Mouse (Mus musculus): Measurements from ENCODE around the gene Inhbe. TPM values are rescaled to one million over a fixed set of nuclear protein-coding genes. Genes with fewer than 3 reads are reported as not detected.

Gene Inhbe
- polyA plus RNA-seq, 1 experiment from 2014 or later, result not detected

DNA sequence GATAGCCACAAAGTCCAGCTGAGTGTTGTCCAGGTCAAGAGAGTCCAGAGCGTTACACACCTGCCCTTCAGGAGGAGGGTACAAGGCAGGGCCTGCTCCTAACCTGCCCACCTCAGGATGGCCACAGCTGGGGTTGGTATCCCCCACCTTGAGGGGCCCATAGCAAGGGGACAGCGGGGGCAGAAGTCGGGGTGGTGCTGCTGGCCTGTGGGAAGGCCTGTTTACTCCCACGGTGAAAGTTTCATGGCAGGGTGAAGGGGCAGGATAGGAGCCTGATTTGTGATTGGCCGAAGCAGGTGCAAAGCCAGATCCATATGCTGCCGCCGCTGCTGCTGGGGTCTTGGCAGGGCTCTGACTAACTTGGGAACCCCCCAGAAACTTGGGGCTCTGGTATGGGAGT, 24.0 kb downstream of the Inhbe start:
- H3K36me3 ChIP-seq, result no peaks in the 10 kb centered on the region
- no peak overlapping the region for H3K4me3 ChIP-seq (replicated peaks)
- no peak overlapping the region for H3K27ac ChIP-seq (replicated peaks)
- peaks cover 15% of the 10 kb centered on the region for H3K4me1 ChIP-seq
- H3K9ac ChIP-seq (replicated peaks), result no peak overlapping the region
- ATAC-seq (ENCODE audit: low FRiP score), result no peak
- no peaks in the 10 kb centered on the region for H3K9me3 ChIP-seq (replicated peaks)
- peaks cover 43% of the 10 kb centered on the region for H3K27me3 ChIP-seq (replicated peaks)
- 88% methylated on average over 7 of the region's 7 CpGs for WGBS
- H3K4me2 ChIP-seq, result no peak overlapping the region

DNA sequence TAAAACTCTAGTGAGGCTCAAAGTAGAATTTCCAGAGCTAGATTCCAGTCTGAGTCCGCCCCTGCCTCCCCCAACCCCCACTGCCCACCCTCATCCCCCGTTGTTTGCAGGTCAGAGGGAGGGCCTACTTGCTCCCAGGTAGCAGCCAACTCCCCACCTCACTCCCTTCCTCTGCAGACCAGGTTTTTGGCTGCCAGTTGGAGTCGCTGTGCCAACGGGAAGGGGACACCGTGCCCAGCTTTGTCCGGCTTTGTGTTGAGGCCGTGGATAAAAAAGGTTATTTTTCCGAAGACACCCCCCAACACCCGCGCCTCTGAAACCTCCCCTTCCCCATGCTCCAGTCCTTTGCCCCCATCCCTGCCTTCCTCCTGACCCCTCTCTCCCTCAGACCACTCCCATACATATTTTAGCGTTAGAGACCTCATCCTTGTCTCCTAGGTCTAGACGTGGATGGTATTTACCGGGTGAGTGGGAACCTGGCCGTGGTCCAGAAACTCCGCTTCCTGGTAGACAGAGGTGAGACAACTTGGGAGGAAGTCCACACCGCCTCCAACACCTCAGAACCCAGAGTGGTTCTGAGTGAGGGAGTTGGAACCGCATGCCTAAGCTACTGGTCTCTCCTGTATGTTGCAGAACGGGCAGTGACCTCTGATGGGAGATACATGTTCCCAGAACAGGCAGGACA, 26.6 kb downstream of the Inhbe start:
- WGBS, result 51% methylated on average over 18 of the region's 18 CpGs
- ATAC-seq (ENCODE audit: low FRiP score), result no peak
- peaks cover 67% of the 10 kb centered on the region for H3K27me3 ChIP-seq (replicated peaks)

DNA sequence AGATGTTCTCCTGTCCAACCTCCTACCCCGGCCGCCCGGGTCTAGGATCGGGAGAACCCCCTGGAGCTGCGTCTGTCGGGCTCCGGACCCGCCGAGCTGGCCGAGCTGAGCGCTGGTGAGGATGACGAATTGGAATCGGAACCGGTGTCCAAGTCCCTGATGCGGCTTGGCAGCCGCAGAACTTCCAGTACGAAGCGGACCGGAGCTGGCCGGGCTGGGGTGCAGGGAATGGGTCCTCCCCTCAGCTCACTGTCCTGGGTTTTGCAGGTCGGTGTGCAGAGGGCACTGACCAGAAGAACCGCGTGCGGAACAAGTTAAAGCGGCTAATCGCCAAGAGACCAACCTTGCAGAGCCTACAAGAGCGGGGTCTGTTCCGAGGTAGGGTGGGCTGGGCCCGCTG, 27.4 kb downstream of the Inhbe start:
- Histone ChIP-seq H3K4me1 (peaks cover 15% of the 10 kb centered on the region), H3K27ac (replicated peaks) (no peak overlapping the region), H3K9me3 (replicated peaks) (no peaks in the 10 kb centered on the region), H3K36me3 (no peaks in the 10 kb centered on the region), H3K9ac (replicated peaks) (no peak overlapping the region; the same call in 1 of the 2 replicates), H3K4me2 (peak overlapping the region; percentile 59), H3K27me3 (replicated peaks) (peaks cover 71% of the 10 kb centered on the region), H3K4me3 (replicated peaks) (peak overlapping the region; percentile 37)
- WGBS, result 6% methylated on average over 29 of the region's 29 CpGs
- ATAC-seq (ENCODE audit: low FRiP score), result no peak

More for the DNA sequence above, 26.6 kb downstream of the Inhbe start:
- Histone ChIP-seq H3K4me2 (no peak overlapping the region), H3K27ac (replicated peaks) (no peak overlapping the region), H3K4me1 (peaks cover 15% of the 10 kb centered on the region), H3K4me3 (replicated peaks) (no peak overlapping the region), H3K9ac (replicated peaks) (no peak overlapping the region), H3K36me3 (no peaks in the 10 kb centered on the region), H3K9me3 (replicated peaks) (no peaks in the 10 kb centered on the region)

DNA sequence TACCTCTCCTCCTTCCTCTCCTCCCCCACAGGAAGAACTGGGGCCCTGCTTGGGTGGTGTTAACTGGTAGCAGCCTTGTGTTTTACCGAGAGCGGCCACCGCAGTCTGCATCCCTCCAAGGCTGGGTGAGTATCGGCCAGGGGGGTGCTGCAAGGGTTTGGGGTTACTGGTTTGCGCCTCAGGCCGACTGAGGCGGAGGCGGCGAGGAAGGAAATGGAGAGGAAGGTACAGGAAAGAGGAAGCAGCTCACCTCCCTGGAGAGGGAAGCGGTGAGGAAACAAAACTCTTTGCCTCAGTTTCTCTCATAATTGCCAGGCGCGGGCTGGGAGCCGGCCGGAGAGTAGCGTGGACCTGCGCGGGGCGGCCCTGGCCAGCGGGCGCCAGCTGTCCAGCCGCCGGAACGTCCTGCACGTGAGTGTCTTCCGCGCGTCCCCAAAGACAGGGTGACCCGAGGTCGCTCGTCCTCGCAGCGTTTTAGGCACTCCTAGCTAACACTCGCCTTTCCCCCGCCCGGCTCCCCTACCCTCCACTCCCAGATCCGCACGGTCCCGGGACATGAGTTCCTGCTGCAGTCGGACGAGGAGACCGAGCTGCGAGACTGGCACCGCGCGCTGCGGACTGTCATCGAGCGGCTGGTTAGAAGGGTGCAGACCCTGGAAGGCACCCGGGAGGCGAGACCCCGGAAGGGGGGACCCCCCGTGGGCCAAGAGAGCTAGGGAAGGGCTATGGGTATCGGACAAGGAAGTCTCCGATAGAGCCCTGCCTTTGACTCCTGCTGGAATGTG, 28.0 kb downstream of the Inhbe start:
- H3K4me2 ChIP-seq, result peak overlapping the region; percentile 59
- H3K9me3 ChIP-seq (replicated peaks), result no peaks in the 10 kb centered on the region
- under 1% methylated on average over 54 of the region's 54 CpGs for WGBS
- no peak overlapping the region; the same call in 1 of the 2 replicates for H3K9ac ChIP-seq (replicated peaks)
- peaks cover 15% of the 10 kb centered on the region for H3K4me1 ChIP-seq
- no peaks in the 10 kb centered on the region for H3K36me3 ChIP-seq
- H3K4me3 ChIP-seq (replicated peaks), result peak overlapping the region; percentile 37
- H3K27me3 ChIP-seq (replicated peaks), result peaks cover 71% of the 10 kb centered on the region
- no peak; the same call in 1 of the 2 replicates for ATAC-seq (ENCODE audit: low FRiP score)
- no peak overlapping the region for H3K27ac ChIP-seq (replicated peaks)

DNA sequence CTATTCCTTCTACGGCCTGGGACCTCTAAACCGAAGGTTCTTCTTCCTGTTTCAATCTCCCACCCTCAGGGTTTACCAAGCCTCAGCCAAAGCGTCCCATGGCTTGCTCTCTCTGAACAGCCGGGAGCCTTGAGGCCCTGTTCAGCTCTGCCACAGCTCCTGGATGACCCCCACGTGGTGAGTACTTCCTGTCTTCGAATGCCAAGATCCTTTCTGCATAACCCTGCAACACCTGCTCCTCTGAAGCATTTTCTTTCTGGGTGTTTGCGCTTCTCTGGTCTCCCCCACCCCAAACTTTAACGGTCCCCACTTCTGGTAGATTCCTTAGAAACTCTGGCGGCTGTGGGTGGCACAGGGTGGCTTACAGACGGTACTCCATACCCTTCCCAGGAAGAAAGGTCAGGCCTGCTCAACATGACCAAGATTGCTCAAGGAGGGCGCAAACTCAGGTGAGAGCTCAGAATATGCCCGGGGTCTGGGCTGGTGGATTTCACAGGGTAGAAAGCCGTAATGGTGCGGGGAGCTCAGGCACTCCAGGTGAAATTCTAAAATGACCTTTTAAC, 28.7 kb downstream of the Inhbe start:
- H3K9ac ChIP-seq (replicated peaks), result no peak overlapping the region
- WGBS, result 25% methylated on average over 14 of the region's 14 CpGs
- no peak for ATAC-seq (ENCODE audit: low FRiP score)
- H3K4me1 ChIP-seq, result peaks cover 15% of the 10 kb centered on the region
- H3K9me3 ChIP-seq (replicated peaks), result no peaks in the 10 kb centered on the region
- H3K36me3 ChIP-seq, result no peaks in the 10 kb centered on the region
- no peak overlapping the region for H3K27ac ChIP-seq (replicated peaks)
- peak overlapping the region; percentile 37; the same call in 1 of the 2 replicates for H3K4me3 ChIP-seq (replicated peaks)
- peak overlapping the region; percentile 59 for H3K4me2 ChIP-seq
- H3K27me3 ChIP-seq (replicated peaks), result peaks cover 71% of the 10 kb centered on the region

DNA sequence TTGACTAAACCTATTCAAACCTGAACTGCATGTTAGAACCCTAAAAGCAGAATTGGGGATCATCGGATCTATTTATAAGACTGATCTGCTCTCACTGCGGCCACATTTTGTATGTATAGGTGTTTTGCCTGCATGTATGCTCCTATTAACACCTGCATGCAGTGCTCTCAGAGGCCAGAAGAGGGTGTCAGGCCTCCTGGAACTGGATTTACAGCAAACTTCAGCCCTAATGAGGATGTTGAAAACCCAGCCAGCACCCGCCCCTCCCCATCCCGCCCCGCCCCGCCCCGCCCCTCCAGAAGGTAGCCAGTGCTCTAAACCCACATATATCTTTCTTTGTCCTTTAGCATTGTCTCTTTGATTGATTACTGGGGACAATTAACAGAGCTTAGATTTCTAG, 29.7 kb downstream of the Inhbe start:
- Histone ChIP-seq H3K9me3 (replicated peaks) (no peaks in the 10 kb centered on the region), H3K27ac (replicated peaks) (no peak overlapping the region), H3K4me2 (no peak overlapping the region), H3K4me3 (replicated peaks) (no peak overlapping the region), H3K36me3 (no peaks in the 10 kb centered on the region), H3K9ac (replicated peaks) (no peak overlapping the region), H3K27me3 (replicated peaks) (peaks cover 70% of the 10 kb centered on the region), H3K4me1 (peaks cover 15% of the 10 kb centered on the region)
- 8% methylated on average over 7 of the region's 7 CpGs for WGBS
- no peak for ATAC-seq (ENCODE audit: low FRiP score)

DNA sequence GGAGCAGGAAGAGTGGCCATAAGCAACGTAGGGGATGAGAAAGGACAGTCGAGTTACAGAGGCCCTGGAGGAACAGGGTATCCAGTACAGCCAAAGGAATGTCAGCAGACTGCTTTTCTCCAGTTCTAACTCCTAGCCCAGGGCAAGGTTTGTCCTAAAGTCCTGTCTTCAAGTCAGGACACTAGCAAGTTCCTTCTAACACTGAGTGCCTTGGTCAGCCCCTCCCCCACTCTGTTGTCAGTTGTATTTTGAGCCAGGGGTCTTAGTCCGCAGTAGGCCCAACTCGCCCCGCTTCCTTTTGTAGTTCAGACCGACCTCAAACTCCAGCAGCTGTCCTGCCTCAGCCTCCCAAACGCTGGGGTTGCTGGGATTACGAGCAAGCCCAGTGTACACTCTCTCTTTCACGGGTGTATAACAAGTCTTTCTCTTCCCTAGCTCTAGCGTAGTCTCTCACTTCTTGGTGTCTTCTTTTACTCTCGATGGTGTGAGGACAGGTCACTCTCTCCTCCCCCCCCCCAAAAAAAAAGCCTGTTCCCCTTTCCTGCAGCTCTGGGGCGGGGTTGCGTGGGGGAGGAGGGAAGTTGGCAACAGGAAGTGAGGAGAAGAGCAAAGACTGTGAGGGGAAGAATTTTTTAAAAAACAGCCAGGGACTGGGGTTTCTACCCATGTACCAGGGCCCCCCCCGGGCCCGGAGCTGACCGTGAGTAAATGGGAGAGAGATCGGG, 30.9 kb downstream of the Inhbe start:
- no peaks in the 10 kb centered on the region for H3K36me3 ChIP-seq
- no peak overlapping the region for H3K4me3 ChIP-seq (replicated peaks)
- no peak overlapping the region for H3K9ac ChIP-seq (replicated peaks)
- H3K27me3 ChIP-seq (replicated peaks), result peaks cover 58% of the 10 kb centered on the region
- no peak overlapping the region for H3K27ac ChIP-seq (replicated peaks)
- WGBS, result 73% methylated on average over 17 of the region's 17 CpGs
- H3K9me3 ChIP-seq (replicated peaks), result no peaks in the 10 kb centered on the region
- no peak for ATAC-seq (ENCODE audit: low FRiP score)
- peaks cover 15% of the 10 kb centered on the region for H3K4me1 ChIP-seq
- H3K4me2 ChIP-seq, result no peak overlapping the region

DNA sequence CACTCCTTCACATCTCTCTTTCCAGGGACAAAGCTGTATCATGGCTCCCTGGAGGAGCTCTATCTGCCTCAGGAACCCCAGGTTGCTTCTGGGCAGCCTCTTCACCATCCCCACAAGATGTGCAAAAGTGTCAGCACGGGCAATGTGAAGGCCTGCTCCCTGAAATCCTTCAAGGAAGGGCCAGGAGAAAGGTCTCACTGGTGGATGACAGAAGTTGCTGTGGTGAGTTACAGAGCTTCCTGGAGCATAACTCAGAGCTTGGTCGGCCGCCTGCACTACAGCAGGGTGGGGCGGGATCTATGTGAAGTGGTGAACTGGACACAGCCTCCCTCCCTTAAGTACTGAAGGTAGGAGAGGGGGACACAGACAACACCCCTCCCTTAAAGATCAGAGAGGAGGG, 31.5 kb downstream of the Inhbe start:
- no peaks in the 10 kb centered on the region for H3K9me3 ChIP-seq (replicated peaks)
- H3K27me3 ChIP-seq (replicated peaks), result peaks cover 52% of the 10 kb centered on the region
- peaks cover 15% of the 10 kb centered on the region for H3K4me1 ChIP-seq
- no peak overlapping the region for H3K4me2 ChIP-seq
- H3K27ac ChIP-seq (replicated peaks), result no peak overlapping the region
- ATAC-seq (ENCODE audit: low FRiP score), result no peak
- no peak overlapping the region for H3K4me3 ChIP-seq (replicated peaks)
- 88% methylated on average over 4 of the region's 4 CpGs for WGBS
- H3K9ac ChIP-seq (replicated peaks), result no peak overlapping the region
- no peaks in the 10 kb centered on the region for H3K36me3 ChIP-seq

DNA sequence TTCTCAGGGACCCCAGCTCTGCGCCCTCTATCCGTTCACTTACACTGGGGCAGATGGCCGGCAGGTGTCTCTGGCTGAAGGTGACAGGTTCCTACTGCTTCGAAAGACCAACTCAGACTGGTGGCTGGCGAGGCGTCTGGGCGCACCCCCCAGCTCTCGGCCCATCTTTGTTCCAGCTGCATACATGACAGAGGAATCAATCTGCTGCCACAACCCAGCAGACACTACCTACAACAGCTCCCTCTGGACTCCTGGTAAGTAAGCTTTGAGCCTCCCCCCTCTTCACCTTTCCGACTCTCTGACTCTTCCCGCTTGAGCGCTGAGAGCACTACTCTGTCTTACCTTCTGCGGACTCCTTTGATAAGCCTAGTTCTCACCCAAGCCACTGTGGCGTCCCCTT, 32.0 kb downstream of the Inhbe start:
- 66% methylated on average over 13 of the region's 13 CpGs for WGBS
- H3K27me3 ChIP-seq (replicated peaks), result peaks cover 47% of the 10 kb centered on the region
- no peak overlapping the region for H3K9ac ChIP-seq (replicated peaks)
- H3K4me1 ChIP-seq, result peaks cover 15% of the 10 kb centered on the region
- H3K27ac ChIP-seq (replicated peaks), result no peak overlapping the region
- ATAC-seq (ENCODE audit: low FRiP score), result no peak
- no peaks in the 10 kb centered on the region for H3K9me3 ChIP-seq (replicated peaks)
- no peak overlapping the region for H3K4me2 ChIP-seq
- no peak overlapping the region for H3K4me3 ChIP-seq (replicated peaks)
- H3K36me3 ChIP-seq, result no peaks in the 10 kb centered on the region

DNA sequence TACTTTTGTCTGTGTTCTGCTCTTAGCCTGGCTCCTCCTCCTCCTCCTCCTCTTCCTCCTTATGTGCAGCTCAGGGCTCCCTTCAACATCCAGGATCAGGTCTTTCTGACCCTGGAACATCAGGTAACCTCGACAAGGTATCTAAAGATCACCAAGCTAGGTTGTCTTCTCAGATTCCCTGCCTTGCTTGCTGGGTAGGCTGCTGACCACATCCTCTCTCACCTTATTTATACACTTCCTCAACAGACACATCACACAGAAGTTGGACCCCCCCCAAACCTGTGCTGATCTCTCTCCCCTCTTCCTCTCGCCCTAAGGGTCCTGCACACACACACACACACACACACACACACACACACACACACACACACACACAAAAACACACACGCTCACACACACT, 32.6 kb downstream of the Inhbe start, which contains the start of gene Arhgap9:
Arhgap9 (plus strand) TSS at position 344 of the 400 bp plus-strand sequence.
- H3K4me2 ChIP-seq, result no peak within 1 kb of the TSS
- no peaks in the 10 kb centered on the region for H3K36me3 ChIP-seq
- H3K27ac ChIP-seq (replicated peaks), result no peak within 1 kb of the TSS
- H3K4me3 ChIP-seq (replicated peaks), result no peak within 1 kb of the TSS
- peaks cover 11% of the 10 kb centered on the region for H3K4me1 ChIP-seq
- H3K9me3 ChIP-seq (replicated peaks), result no peaks in the 10 kb centered on the region
- ATAC-seq (ENCODE audit: low FRiP score), result no peak
- no peak within 1 kb of the TSS for H3K9ac ChIP-seq (replicated peaks)
- peaks cover 42% of the 10 kb centered on the region for H3K27me3 ChIP-seq (replicated peaks)
- WGBS, result 84% methylated on average over 3 of the region's 3 CpGs

DNA sequence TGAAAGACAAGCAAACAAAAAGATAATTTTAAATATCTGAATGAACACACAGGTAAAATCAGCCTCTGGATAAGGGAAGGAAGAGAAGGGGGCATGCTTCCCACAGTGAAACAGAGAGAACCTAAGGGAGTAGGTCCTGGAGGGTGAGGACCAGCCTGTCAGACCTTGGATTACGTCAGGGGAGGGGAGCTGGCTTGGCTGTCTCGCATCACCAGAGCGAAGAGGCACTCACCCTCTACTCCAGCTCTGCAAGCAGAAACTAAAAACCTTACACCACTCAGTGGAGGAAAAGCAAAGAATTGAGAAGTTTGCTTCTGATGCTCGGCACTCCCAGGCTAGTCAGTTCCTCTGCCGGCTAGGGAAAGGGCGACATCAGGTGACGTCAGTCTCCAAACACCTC, 34.2 kb downstream of the Inhbe start:
- Histone ChIP-seq H3K9me3 (replicated peaks) (no peaks in the 10 kb centered on the region), H3K4me3 (replicated peaks) (no peak overlapping the region), H3K36me3 (no peaks in the 10 kb centered on the region), H3K4me2 (no peak overlapping the region), H3K27ac (replicated peaks) (no peak overlapping the region), H3K9ac (replicated peaks) (no peak overlapping the region), H3K4me1 (no peaks in the 10 kb centered on the region; the same call in 1 of the 2 replicates), H3K27me3 (replicated peaks) (peaks cover 26% of the 10 kb centered on the region)
- ATAC-seq (ENCODE audit: low FRiP score), result no peak
- 80% methylated on average over 7 of the region's 7 CpGs for WGBS

All from neural tube, embryonic 15.5 days (tissue).